Mouse (Mus musculus) hindbrain, embryonic 11.5 days (tissue): ENCODE measurements at regions not wholly inside any gene's neighbourhood (a gene's known extent, or its start where the extent isn't known, plus 50 kb on each side); places are given as distances from the start of the nearest gene placed in this dataset.

ENCODE experiments used
- ATAC-seq: fragments of 200-750 bp; cut with Nextera tagmentation; 2 replicates; pipeline ENCODE4 v1.8.0; 2017; ENCODE audit warnings: mild to moderate bottlenecking, moderate TSS enrichment, moderate library complexity; ENCODE audit not compliant: low FRiP score
- DNase-seq: peaks from one replicate; pipeline ENCODE4 v3.0.0-alpha.2; 2015; ENCODE audit warnings: low spot score
- H3K27ac ChIP-seq: fragments of 300-500 bp; sonication (generic); 2 replicates; pipeline ENCODE4 v1.5.1; 2014; ENCODE audit warnings: mild to moderate bottlenecking, low read depth, low read length
- H3K27me3 ChIP-seq: fragments of 300-500 bp; sonication (generic); 2 replicates; pipeline ENCODE4 v1.6.1; 2014; ENCODE audit warnings: mild to moderate bottlenecking, low read length, moderate library complexity, mixed read lengths; ENCODE audit not compliant: control insufficient read depth, insufficient read depth
- H3K36me3 ChIP-seq: fragments of 300-500 bp; sonication (generic); 2 replicates; pipeline ENCODE4 v1.6.1; 2014; ENCODE audit warnings: mild to moderate bottlenecking, low read length, moderate library complexity, mixed read lengths; ENCODE audit not compliant: control insufficient read depth, insufficient read depth
- H3K4me1 ChIP-seq: fragments of 300-500 bp; sonication (generic); replicated peaks from 2 replicates; pipeline ENCODE4 v1.6.1; 2014; ENCODE audit warnings: low read length, mixed read lengths; ENCODE audit not compliant: control insufficient read depth, insufficient read depth
- H3K4me2 ChIP-seq: fragments of 300-500 bp; sonication (generic); replicated peaks from 2 replicates; pipeline ENCODE4 v1.6.1; 2014; ENCODE audit warnings: mild to moderate bottlenecking, low read depth, low read length
- H3K4me3 ChIP-seq: fragments of 300-500 bp; sonication (generic); 2 replicates; pipeline ENCODE4 v1.5.1; 2014; ENCODE audit warnings: low read depth, low read length
- H3K9ac ChIP-seq: fragments of 300-500 bp; sonication (generic); 2 replicates; pipeline ENCODE4 v1.6.1; 2014; ENCODE audit warnings: low read depth, low read length
- H3K9me3 ChIP-seq: fragments of 300-500 bp; sonication (generic); 2 replicates; pipeline ENCODE4 v1.6.1; 2016; ENCODE audit warnings: low read length; ENCODE audit not compliant: control insufficient read depth
- WGBS: fragments of 180-500 bp; shearing (Covaris S2); extraction: QIAGEN DNeasy Blood & Tissue Kit; methylation state at CpG from one replicate; pipeline ENCODE4 v1.1.7; 2014; 5-methylcytosine and 5-hydroxymethylcytosine counted together

GRCm38 (mm10) chr11:31615107-31615811 is 56.4 kb downstream of the Bod1 start:
- Histone ChIP-seq H3K4me1 (no peaks in the 10 kb centered on the region), H3K27me3 (no peaks in the 10 kb centered on the region), H3K9ac (no peak overlapping the region), H3K9me3 (no peaks in the 10 kb centered on the region), H3K4me3 (no peak overlapping the region), H3K27ac (no peak overlapping the region), H3K36me3 (no peaks in the 10 kb centered on the region), H3K4me2 (no peak overlapping the region)
- WGBS, result 58% methylated on average over 10 of the region's 10 CpGs
- ATAC-seq (0 out of 2 replicates have a peak, but pooled peaks have one; percentile 25), DNase-seq (peak; percentile 87)

GRCm38 (mm10) chr11:31614394-31614713 is 57.3 kb downstream of the Bod1 start:
- Histone ChIP-seq H3K4me2 (no peak overlapping the region), H3K9me3 (no peaks in the 10 kb centered on the region), H3K27me3 (no peaks in the 10 kb centered on the region), H3K9ac (no peak overlapping the region), H3K4me1 (no peaks in the 10 kb centered on the region), H3K27ac (no peak overlapping the region), H3K4me3 (no peak overlapping the region), H3K36me3 (no peaks in the 10 kb centered on the region)
- ATAC-seq, result no peak
- DNase-seq, result no peak
- WGBS, result 90% methylated on average over 7 of the region's 7 CpGs

GRCm38 (mm10) chr11:31613688-31614393 is 57.8 kb downstream of the Bod1 start:
- no peak overlapping the region for H3K9ac ChIP-seq
- H3K4me1 ChIP-seq, result no peaks in the 10 kb centered on the region
- no peak overlapping the region for H3K27ac ChIP-seq
- DNase-seq, result no peak
- H3K9me3 ChIP-seq, result no peaks in the 10 kb centered on the region
- no peak overlapping the region for H3K4me2 ChIP-seq
- 64% methylated on average over 11 of the region's 11 CpGs for WGBS
- no peak overlapping the region for H3K4me3 ChIP-seq
- H3K27me3 ChIP-seq, result no peaks in the 10 kb centered on the region
- ATAC-seq, result no peak
- no peaks in the 10 kb centered on the region for H3K36me3 ChIP-seq

- no peak overlapping the region for H3K4me2 ChIP-seq
- ATAC-seq, result no peak
- no peaks in the 10 kb centered on the region for H3K9me3 ChIP-seq
- H3K36me3 ChIP-seq, result no peaks in the 10 kb centered on the region
- H3K27me3 ChIP-seq, result no peaks in the 10 kb centered on the region
- H3K9ac ChIP-seq, result no peak overlapping the region
- no peaks in the 10 kb centered on the region for H3K4me1 ChIP-seq
- H3K4me3 ChIP-seq, result no peak overlapping the region
- H3K27ac ChIP-seq, result no peak overlapping the region
- no peak for DNase-seq
- WGBS, result 82% methylated on average over 4 of the region's 4 CpGs
These were observed 63.2 kb downstream of the Bod1 start for GRCm38 (mm10) chr11:31608458-31608857.

- H3K4me2 ChIP-seq, result no peak overlapping the region
- H3K27me3 ChIP-seq, result no peaks in the 10 kb centered on the region
- no peak for DNase-seq
- H3K9me3 ChIP-seq, result no peaks in the 10 kb centered on the region
- no peak for ATAC-seq
- H3K36me3 ChIP-seq, result no peaks in the 10 kb centered on the region
- no peaks in the 10 kb centered on the region for H3K4me1 ChIP-seq
- H3K9ac ChIP-seq, result no peak overlapping the region
- H3K4me3 ChIP-seq, result no peak overlapping the region
- WGBS, result 88% methylated on average over 7 of the region's 7 CpGs
- no peak overlapping the region for H3K27ac ChIP-seq
These were observed 70.2 kb downstream of the Bod1 start for GRCm38 (mm10) chr11:31601499-31601898.

GRCm38 (mm10) chr11:31593604-31594003 is 78.1 kb downstream of the Bod1 start:
- Histone ChIP-seq H3K9me3 (no peaks in the 10 kb centered on the region), H3K36me3 (no peaks in the 10 kb centered on the region), H3K4me1 (no peaks in the 10 kb centered on the region), H3K9ac (no peak overlapping the region), H3K27me3 (no peaks in the 10 kb centered on the region), H3K4me3 (no peak overlapping the region), H3K4me2 (no peak overlapping the region), H3K27ac (no peak overlapping the region)
- ATAC-seq, result no peak
- DNase-seq, result no peak
- 94% methylated on average over 2 of the region's 2 CpGs for WGBS

GRCm38 (mm10) chr11:31592061-31592460 is 79.6 kb downstream of the Bod1 start:
- 83% methylated on average over 11 of the region's 11 CpGs for WGBS
- no peaks in the 10 kb centered on the region for H3K4me1 ChIP-seq
- no peaks in the 10 kb centered on the region for H3K36me3 ChIP-seq
- DNase-seq, result no peak
- H3K27me3 ChIP-seq, result no peaks in the 10 kb centered on the region
- H3K4me2 ChIP-seq, result no peak overlapping the region
- H3K27ac ChIP-seq, result no peak overlapping the region
- no peaks in the 10 kb centered on the region for H3K9me3 ChIP-seq
- no peak for ATAC-seq
- H3K9ac ChIP-seq, result no peak overlapping the region
- H3K4me3 ChIP-seq, result no peak overlapping the region

- H3K4me1 ChIP-seq, result no peaks in the 10 kb centered on the region
- no peaks in the 10 kb centered on the region for H3K36me3 ChIP-seq
- H3K9ac ChIP-seq, result no peak overlapping the region
- H3K4me2 ChIP-seq, result no peak overlapping the region
- H3K27me3 ChIP-seq, result no peaks in the 10 kb centered on the region
- DNase-seq (no peak), ATAC-seq (no peak)
- H3K9me3 ChIP-seq, result no peaks in the 10 kb centered on the region
- no peak overlapping the region for H3K27ac ChIP-seq
- no peak overlapping the region for H3K4me3 ChIP-seq
- whole genome bisulfite sequencing, result 83% methylated on average over 6 of the region's 6 CpGs
These were observed 80.6 kb downstream of the Bod1 start for GRCm38 (mm10) chr11:31591037-31591554.

- H3K4me2 ChIP-seq, result no peak overlapping the region
- H3K4me1 ChIP-seq, result no peaks in the 10 kb centered on the region
- H3K9me3 ChIP-seq, result no peaks in the 10 kb centered on the region
- no peak overlapping the region for H3K9ac ChIP-seq
- ATAC-seq (no peak), DNase-seq (no peak)
- no peak overlapping the region for H3K27ac ChIP-seq
- H3K36me3 ChIP-seq, result no peaks in the 10 kb centered on the region
- H3K27me3 ChIP-seq, result no peaks in the 10 kb centered on the region
- H3K4me3 ChIP-seq, result no peak overlapping the region
- WGBS, result 77% methylated on average over 3 of the region's 3 CpGs
These were observed 96.7 kb downstream of the Bod1 start for GRCm38 (mm10) chr11:31574941-31575340.
